Mouse (Mus musculus) heart, embryonic 11.5 days (tissue): ENCODE data around the gene Chmp6. TPM values are rescaled to one million over a fixed set of nuclear protein-coding genes. Genes with fewer than 3 reads are reported as not detected.

Experiments used
- ATAC-seq: fragments of 200-750 bp; cut with Nextera tagmentation; replicated peaks from 2 replicates; pipeline ENCODE4 v1.8.0; 2017; ENCODE audit warnings: moderate library complexity; ENCODE audit not compliant: insufficient number of reproducible peaks, low FRiP score, low TSS enrichment
- H3K27ac ChIP-seq: fragments of 300-500 bp; sonication (generic); 2 replicates; pipeline ENCODE4 v1.5.1; 2014; ENCODE audit warnings: mild to moderate bottlenecking, low read depth, low read length
- H3K27me3 ChIP-seq: fragments of 300-500 bp; sonication (generic); 2 replicates; pipeline ENCODE4 v1.6.1; 2014; ENCODE audit warnings: mild to moderate bottlenecking, low read length, mixed read lengths; ENCODE audit not compliant: control insufficient read depth, insufficient read depth
- H3K36me3 ChIP-seq: fragments of 300-500 bp; sonication (generic); 2 replicates; pipeline ENCODE4 v1.6.1; 2014; ENCODE audit warnings: mild to moderate bottlenecking, low read length, moderate library complexity, mixed read lengths; ENCODE audit not compliant: control insufficient read depth, insufficient read depth
- H3K4me1 ChIP-seq: fragments of 300-500 bp; sonication (generic); 2 replicates; pipeline ENCODE4 v1.6.1; 2014; ENCODE audit warnings: low read length; ENCODE audit not compliant: control insufficient read depth, insufficient read depth
- H3K4me2 ChIP-seq: fragments of 300-500 bp; sonication (generic); 2 replicates; pipeline ENCODE4 v1.6.1; 2014; ENCODE audit warnings: mild to moderate bottlenecking, moderate library complexity
- H3K4me3 ChIP-seq: fragments of 300-500 bp; sonication (generic); 2 replicates; pipeline ENCODE4 v1.5.1; 2014; ENCODE audit warnings: low read depth, low read length
- H3K9ac ChIP-seq: fragments of 300-500 bp; sonication (generic); 2 replicates; pipeline ENCODE4 v1.6.1; 2014; ENCODE audit warnings: mild to moderate bottlenecking, low read depth, low read length, moderate library complexity
- H3K9me3 ChIP-seq: fragments of 300-500 bp; sonication (generic); replicated peaks from 2 replicates; pipeline ENCODE4 v1.6.1; 2016; ENCODE audit warnings: low read length; ENCODE audit not compliant: control insufficient read depth
- WGBS: fragments of 180-500 bp; shearing (Covaris S2); extraction: QIAGEN DNeasy Blood & Tissue Kit; methylation state at CpG from one replicate; pipeline ENCODE4 v1.1.7; 2014; ENCODE audit not compliant: insufficient replicate concordance; 5-methylcytosine and 5-hydroxymethylcytosine counted together
- polyA plus RNA-seq: library from polyadenylated mRNA; unstranded; fragments of >200 nt; fragmentation: Nextera tagmentation; extraction: Ambion mirVana; gene quantifications from 2 replicates; pipeline ENCODE4 v1.2.1, GENCODE M21; 2014

The Chmp6 gene
- polyA plus RNA-seq, 1 experiment from 2014 or later: 63.7 TPM

GRCm38 (mm10) chr11:119914381-119914780 lies 1.1 kb downstream of the Chmp6 start:
- Histone ChIP-seq H3K9me3 (no peaks in the 10 kb centered on the region), H3K9ac (peak overlapping the region; percentile 98), H3K4me2 (peak overlapping the region; percentile 89), H3K27me3 (no peaks in the 10 kb centered on the region), H3K4me3 (peak overlapping the region; percentile 96), H3K36me3 (peaks cover 22% of the 10 kb centered on the region), H3K4me1 (peaks cover 40% of the 10 kb centered on the region), H3K27ac (peak overlapping the region; percentile 85; the same call in 1 of the 2 replicates)
- WGBS: 21% methylated on average over 4 of the region's 4 CpGs
- ATAC-seq: no peak

GRCm38 (mm10) chr11:119915666-119916065 lies 2.4 kb downstream of the Chmp6 start:
- peak overlapping the region; percentile 25; the same call in 1 of the 2 replicates for H3K4me2 ChIP-seq
- ATAC-seq: no peak
- peaks cover 31% of the 10 kb centered on the region for H3K4me1 ChIP-seq
- H3K27me3 ChIP-seq: no peaks in the 10 kb centered on the region
- H3K36me3 ChIP-seq: peaks cover 22% of the 10 kb centered on the region
- 81% methylated on average over 9 of the region's 9 CpGs for WGBS
- peak overlapping the region; percentile 46 for H3K27ac ChIP-seq
- H3K4me3 ChIP-seq: no peak overlapping the region
- no peaks in the 10 kb centered on the region for H3K9me3 ChIP-seq
- H3K9ac ChIP-seq: no peak overlapping the region

- no peak; the same call in 1 of the 2 replicates for ATAC-seq
- H3K27ac ChIP-seq: peak overlapping the region; percentile 46; the same call in 1 of the 2 replicates
Measured at GRCm38 (mm10) chr11:119916102-119916790, 3.0 kb downstream of the Chmp6 start.

GRCm38 (mm10) chr11:119916834-119917469 lies 3.7 kb downstream of the Chmp6 start:
- Histone ChIP-seq H3K4me1 (peaks cover 36% of the 10 kb centered on the region), H3K27me3 (no peaks in the 10 kb centered on the region), H3K9ac (no peak overlapping the region), H3K36me3 (peaks cover 22% of the 10 kb centered on the region), H3K4me3 (no peak overlapping the region), H3K27ac (no peak overlapping the region), H3K4me2 (no peak overlapping the region), H3K9me3 (no peaks in the 10 kb centered on the region)
- 91% methylated on average over 21 of the region's 21 CpGs for WGBS
- ATAC-seq: no peak

More at GRCm38 (mm10) chr11:119916102-119916790, 3.0 kb downstream of the Chmp6 start:
- H3K4me2 ChIP-seq: 0 out of 2 replicates have a peak overlapping the region, but pooled peaks have one; percentile 16
- H3K4me1 ChIP-seq: peaks cover 31% of the 10 kb centered on the region
- 79% methylated on average over 15 of the region's 15 CpGs for WGBS
- no peaks in the 10 kb centered on the region for H3K27me3 ChIP-seq
- no peak overlapping the region for H3K9ac ChIP-seq
- no peaks in the 10 kb centered on the region for H3K9me3 ChIP-seq
- H3K36me3 ChIP-seq: peaks cover 22% of the 10 kb centered on the region
- H3K4me3 ChIP-seq: no peak overlapping the region

- no peak overlapping the region for H3K4me2 ChIP-seq
- peaks cover 34% of the 10 kb centered on the region for H3K4me1 ChIP-seq
- no peak overlapping the region for H3K9ac ChIP-seq
- H3K36me3 ChIP-seq: peaks cover 22% of the 10 kb centered on the region
- WGBS: 88% methylated on average over 7 of the region's 7 CpGs
- H3K27me3 ChIP-seq: no peaks in the 10 kb centered on the region
- no peak overlapping the region for H3K27ac ChIP-seq
- H3K4me3 ChIP-seq: no peak overlapping the region
- H3K9me3 ChIP-seq: no peaks in the 10 kb centered on the region
- no peak for ATAC-seq
Measured at GRCm38 (mm10) chr11:119918521-119918920, 5.3 kb downstream of the Chmp6 start.

- ATAC-seq: no peak
- H3K36me3 ChIP-seq: peaks cover 22% of the 10 kb centered on the region
- H3K4me1 ChIP-seq: peaks cover 31% of the 10 kb centered on the region
- H3K27me3 ChIP-seq: no peaks in the 10 kb centered on the region
- H3K4me3 ChIP-seq: no peak overlapping the region
- no peak overlapping the region for H3K9ac ChIP-seq
- no peak overlapping the region for H3K27ac ChIP-seq
- no peak overlapping the region for H3K4me2 ChIP-seq
- WGBS: 87% methylated on average over 4 of the region's 4 CpGs
- no peaks in the 10 kb centered on the region for H3K9me3 ChIP-seq
Measured at GRCm38 (mm10) chr11:119919432-119919831, 6.2 kb downstream of the Chmp6 start.

GRCm38 (mm10) chr11:119919897-119920296 lies 6.7 kb downstream of the Chmp6 start:
- H3K27ac ChIP-seq: no peak overlapping the region
- no peak overlapping the region for H3K4me3 ChIP-seq
- no peaks in the 10 kb centered on the region for H3K9me3 ChIP-seq
- H3K27me3 ChIP-seq: no peaks in the 10 kb centered on the region
- H3K36me3 ChIP-seq: peaks cover 22% of the 10 kb centered on the region
- no peak overlapping the region for H3K9ac ChIP-seq
- no peak overlapping the region for H3K4me2 ChIP-seq
- no peak for ATAC-seq
- 67% methylated on average over 8 of the region's 8 CpGs for WGBS
- H3K4me1 ChIP-seq: peaks cover 26% of the 10 kb centered on the region

GRCm38 (mm10) chr11:119920668-119921067 lies 7.4 kb downstream of the Chmp6 start:
- 89% methylated on average over 5 of the region's 5 CpGs for WGBS
- ATAC-seq: no peak
- H3K4me3 ChIP-seq: no peak overlapping the region
- no peaks in the 10 kb centered on the region for H3K9me3 ChIP-seq
- no peaks in the 10 kb centered on the region for H3K27me3 ChIP-seq
- H3K4me1 ChIP-seq: peaks cover 19% of the 10 kb centered on the region
- H3K36me3 ChIP-seq: peaks cover 22% of the 10 kb centered on the region
- no peak overlapping the region for H3K9ac ChIP-seq
- no peak overlapping the region for H3K4me2 ChIP-seq
- no peak overlapping the region for H3K27ac ChIP-seq
